Mouse (Mus musculus): ENCODE measurements around the gene Ttc13. TPM values are rescaled to one million over a fixed set of nuclear protein-coding genes. Genes with fewer than 3 reads are reported as not detected.

Gene Ttc13
- total RNA-seq, 2 experiments from 2014 or later: 26.0 to 34.8 TPM

- peak; percentile 82 for ATAC-seq (replicated peaks; ENCODE audit: low FRiP score, poor library complexity, severe bottlenecking)
These were observed 58.5 kb downstream of the Ttc13 start, which contains the start of gene 2310022B05Rik for GRCm38 (mm10) chr8:124663112-124663873. TSS of gene 2310022B05Rik (minus strand) at chr8:124663369.

DNA sequence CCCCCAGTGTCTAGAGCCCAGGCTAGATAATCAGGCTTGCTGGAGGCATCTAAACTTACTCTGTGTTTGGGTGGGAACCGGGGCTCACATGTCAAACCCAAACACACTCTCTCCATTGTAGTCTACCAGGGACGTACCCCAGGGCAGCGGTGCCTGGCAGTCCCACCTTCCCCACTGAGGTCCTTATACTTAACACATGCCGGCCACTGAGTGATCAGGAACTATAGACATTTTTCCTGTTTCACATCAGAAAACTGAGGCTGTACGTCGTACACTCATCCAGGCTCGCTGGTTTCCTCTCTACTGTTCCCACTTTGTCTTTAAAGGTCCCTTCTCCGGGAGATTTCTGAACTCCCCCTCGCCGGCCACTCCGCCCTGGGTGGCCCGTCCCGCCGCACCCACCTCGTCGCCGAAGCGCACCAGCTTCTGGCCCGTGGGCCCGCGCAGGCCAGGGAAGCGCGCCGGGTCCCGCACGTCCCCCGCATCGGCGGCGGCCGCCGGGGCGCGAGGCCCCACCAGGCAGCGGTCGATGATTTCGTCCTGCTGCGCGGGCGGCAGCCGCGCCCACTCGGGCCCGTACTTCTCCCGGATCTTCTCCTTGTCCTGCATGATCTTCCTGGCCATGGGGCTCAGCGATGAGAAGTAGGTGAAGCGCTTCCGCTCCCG lies 59.2 kb downstream of the Ttc13 start:
- no peak for ATAC-seq (replicated peaks; ENCODE audit: low FRiP score, poor library complexity, severe bottlenecking)

DNA sequence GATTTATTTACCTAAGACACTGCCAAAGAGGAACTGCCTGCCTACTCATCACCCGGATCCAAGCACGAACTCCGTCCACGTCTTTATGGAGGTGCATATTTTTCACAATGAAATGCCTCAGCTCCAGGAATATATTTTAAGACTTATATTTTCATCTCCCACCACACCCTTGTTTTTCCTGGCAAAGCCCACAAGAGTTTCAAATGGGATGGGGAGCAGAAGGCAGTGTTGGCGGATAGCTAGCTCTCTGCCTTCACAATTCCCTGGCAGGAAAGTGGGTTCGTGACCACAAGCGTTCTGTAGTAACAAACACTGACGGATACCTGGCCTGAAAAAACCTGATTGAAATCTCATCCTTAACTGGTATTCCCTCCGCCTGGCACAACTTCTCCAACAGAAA lies 60.0 kb downstream of the Ttc13 start:
- no peak for ATAC-seq (replicated peaks; ENCODE audit: low FRiP score, poor library complexity, severe bottlenecking)

GRCm38 (mm10) chr8:124658415-124658814 lies 63.4 kb downstream of the Ttc13 start:
- peak; percentile 78 for ATAC-seq (replicated peaks; ENCODE audit: low FRiP score, poor library complexity, severe bottlenecking)

DNA sequence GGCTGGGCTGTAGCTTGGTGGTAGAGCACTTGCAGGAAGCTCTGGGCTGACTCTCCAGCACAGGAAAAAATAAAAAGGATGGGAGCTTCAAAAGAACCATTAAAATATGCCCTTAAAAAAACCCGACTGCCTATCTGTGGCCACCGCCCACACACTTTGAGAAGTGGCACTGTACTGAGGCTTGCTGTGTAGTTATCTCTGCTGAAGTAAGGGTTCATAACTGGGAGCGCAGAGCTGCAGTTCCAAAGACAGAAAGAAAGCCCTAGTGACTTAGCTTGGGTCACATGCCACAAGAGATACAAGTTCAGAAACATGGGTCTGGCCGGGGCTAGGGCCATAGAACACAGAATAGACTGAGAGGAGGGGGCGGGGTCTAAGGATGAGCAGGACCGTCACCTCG lies 63.8 kb downstream of the Ttc13 start:
- ATAC-seq (replicated peaks; ENCODE audit: low FRiP score, poor library complexity, severe bottlenecking): peak; percentile 79

- no peak for ATAC-seq (replicated peaks; ENCODE audit: low FRiP score, poor library complexity, severe bottlenecking)
These were observed 68.0 kb downstream of the Ttc13 start for GRCm38 (mm10) chr8:124653568-124654475.

GRCm38 (mm10) chr8:124652546-124652945 lies 69.2 kb downstream of the Ttc13 start:
- no peak for ATAC-seq (replicated peaks; ENCODE audit: low FRiP score, poor library complexity, severe bottlenecking)

GRCm38 (mm10) chr8:124651776-124652175 lies 70.0 kb downstream of the Ttc13 start:
- no peak for ATAC-seq (replicated peaks; ENCODE audit: low FRiP score, poor library complexity, severe bottlenecking)

DNA sequence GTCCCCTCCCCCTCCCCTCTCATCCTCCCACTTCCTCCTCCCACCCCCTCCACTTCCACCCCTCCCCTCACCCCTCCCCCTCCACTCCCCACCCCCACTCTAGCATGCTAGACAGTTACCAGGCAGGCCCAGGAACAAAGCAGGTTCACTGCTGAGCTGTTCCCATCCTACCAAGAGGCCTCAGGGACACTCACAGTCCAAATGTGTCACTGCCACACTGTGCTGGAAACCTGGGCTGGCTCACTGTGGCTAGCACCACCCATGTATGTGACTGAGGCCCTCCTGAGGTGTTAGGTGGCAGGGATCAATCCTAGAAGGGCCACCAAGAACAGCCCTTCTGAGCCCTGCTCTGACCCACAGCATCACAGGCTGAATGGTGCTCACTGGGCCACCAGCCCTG lies 73.5 kb downstream of the Ttc13 start:
- no peak for ATAC-seq (replicated peaks; ENCODE audit: low FRiP score, poor library complexity, severe bottlenecking)

DNA sequence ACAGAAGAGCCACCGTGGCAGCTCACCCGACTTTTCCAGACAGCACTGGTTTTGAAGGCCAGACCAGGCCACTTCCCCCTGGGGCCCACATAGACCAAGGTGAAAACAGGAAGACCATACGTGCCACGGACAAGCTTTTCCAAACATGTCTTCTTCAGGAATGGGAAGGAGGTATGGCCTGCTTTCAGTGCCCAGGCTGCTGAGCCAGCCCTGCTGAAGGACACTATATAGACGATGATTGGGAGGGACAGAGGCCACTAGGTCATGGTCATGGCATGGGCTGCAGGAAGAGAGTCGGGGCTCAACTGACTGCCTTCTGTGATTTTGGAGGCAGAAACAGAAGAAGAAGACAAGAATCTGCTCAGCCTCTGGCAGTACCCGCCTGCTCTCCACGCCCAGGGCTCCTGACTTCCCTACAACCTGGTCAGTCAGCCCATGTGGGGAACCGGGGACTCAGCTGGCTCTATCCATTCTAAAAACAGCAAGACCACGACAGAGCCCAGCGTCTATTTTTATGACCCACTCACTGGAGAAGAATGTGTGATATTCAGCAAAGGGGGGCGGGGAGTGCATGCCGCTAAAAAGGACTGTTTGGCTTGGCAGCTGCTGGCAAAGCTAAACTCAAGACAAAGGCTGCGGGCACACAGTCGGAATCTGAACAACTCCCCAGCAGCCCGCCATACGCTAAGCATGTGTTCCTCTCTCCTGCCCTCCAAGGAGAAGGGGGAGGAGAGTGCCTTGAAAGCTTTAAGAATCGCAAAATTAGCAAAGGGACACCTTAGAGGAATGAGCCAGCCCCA lies 78.0 kb downstream of the Ttc13 start:
- ATAC-seq (replicated peaks; ENCODE audit: low FRiP score, poor library complexity, severe bottlenecking): no peak

- no peak for ATAC-seq (replicated peaks; ENCODE audit: low FRiP score, poor library complexity, severe bottlenecking)
These were observed 80.2 kb downstream of the Ttc13 start for GRCm38 (mm10) chr8:124641599-124641998.

- no peak for ATAC-seq (replicated peaks; ENCODE audit: low FRiP score, poor library complexity, severe bottlenecking)
These were observed 86.6 kb downstream of the Ttc13 start for GRCm38 (mm10) chr8:124635247-124635502.

DNA sequence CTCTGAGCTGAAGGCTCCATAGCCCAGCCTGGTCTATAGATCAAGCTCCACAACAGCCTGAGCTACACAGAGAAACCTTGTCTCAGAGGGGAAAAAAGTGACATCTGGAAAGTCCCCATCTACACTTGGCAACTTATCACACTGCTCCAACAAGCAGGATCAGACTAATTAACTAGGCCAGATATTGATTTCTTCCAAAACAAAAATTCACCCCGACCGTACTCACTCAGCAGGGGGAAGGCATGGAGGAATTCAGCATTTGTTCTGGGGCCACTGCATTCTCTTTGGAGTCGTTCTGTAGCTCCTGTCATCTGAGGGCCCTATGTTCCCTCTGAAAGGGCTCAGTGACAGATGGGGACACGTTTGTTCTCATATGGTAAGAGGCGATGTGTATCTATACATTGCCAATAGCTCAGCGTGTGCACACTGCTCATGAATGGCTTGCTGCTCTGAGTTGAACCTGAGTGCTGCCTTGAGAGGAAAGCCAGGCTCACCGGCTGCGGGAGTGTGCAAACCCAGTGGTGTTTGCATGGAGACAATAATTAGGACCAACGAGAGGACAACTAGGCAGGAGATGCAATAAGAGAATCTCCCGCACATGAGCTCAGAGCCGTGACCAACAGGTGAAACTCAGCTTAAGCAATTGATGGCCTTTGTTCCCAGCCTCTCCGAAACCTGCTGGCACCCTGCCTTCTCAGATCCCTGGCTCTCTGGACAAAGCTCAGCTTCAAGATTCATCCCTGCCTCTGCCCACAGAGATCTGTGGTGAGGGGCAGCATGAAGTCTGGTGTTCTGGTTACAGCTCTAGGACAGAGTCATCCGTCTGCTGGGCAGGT lies 87.2 kb downstream of the Ttc13 start:
- no peak for ATAC-seq (replicated peaks; ENCODE audit: low FRiP score, poor library complexity, severe bottlenecking)

GRCm38 (mm10) chr8:124633001-124633703 lies 88.6 kb downstream of the Ttc13 start:
- ATAC-seq (replicated peaks; ENCODE audit: low FRiP score, poor library complexity, severe bottlenecking): no peak

DNA sequence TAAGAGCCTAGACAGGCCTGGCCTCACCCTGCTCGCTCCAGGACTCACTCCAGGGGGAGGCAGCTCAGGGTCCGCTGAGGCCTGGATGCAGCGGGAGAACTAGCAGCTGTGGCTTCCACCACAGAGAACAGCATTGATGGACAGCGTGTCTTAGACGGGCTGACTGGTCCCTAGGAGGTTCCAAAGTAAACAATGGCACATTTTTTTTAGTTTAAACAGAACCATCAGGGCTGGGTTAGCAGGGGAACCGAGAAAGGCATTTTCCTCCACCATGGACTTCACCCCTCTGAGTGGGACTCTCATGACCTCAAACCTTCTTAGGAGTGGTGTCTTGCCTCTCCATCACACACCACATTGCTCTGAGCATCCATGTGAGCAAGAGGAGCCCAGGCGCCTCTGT lies 89.8 kb downstream of the Ttc13 start:
- ATAC-seq (replicated peaks; ENCODE audit: low FRiP score, poor library complexity, severe bottlenecking): no peak

- no peak for ATAC-seq (replicated peaks; ENCODE audit: low FRiP score, poor library complexity, severe bottlenecking)
These were observed 90.9 kb downstream of the Ttc13 start for GRCm38 (mm10) chr8:124630891-124631290.

DNA sequence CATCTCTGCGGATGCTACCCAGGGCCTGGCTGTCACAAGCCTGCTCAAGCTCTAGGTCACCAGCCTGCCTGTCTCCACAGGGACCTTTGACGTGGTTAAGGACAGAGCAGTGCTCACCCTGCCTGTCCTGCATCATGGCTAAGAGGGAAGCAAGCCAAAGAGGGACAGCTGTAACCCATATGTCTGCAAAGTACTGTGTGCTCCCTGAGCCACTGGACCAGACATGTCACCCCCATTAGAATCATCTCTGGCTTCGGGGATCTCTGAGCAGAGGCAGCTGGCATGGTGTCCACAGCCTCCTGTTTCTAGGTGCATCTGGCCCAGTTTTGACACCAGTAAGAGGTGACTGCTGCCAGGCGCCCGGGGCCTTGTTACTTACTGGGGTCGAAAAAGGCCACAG lies 91.3 kb downstream of the Ttc13 start:
- ATAC-seq (replicated peaks; ENCODE audit: low FRiP score, poor library complexity, severe bottlenecking): no peak

DNA sequence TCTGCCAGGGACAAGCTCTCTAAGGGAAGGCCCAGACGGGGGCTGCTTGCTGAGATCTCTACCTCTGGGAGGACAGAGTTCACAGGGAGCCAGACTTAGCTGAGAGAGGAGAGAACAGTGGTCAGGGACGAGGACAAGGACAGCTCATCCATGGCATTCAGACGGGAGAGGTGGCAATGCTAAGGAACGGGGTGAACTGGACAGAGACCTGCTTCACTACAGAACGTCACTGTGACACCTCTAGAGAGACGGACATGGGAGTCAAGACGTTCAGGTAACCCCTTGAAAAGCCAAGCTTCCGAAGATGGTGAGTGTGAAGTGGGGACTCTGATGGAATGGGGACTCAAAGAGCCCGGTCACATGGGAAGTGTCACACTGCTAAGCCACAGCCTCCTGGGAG lies 95.5 kb downstream of the Ttc13 start:
- ATAC-seq (replicated peaks; ENCODE audit: low FRiP score, poor library complexity, severe bottlenecking): no peak

All from erythroid progenitor cell, adult 5-6 weeks (primary cell).